Mouse (Mus musculus): ENCODE data around the gene Spata2l. TPM values are rescaled to one million over a fixed set of nuclear protein-coding genes. Genes with fewer than 3 reads are reported as not detected.

Spata2l gene
- polyA plus RNA-seq, 1 experiment: 1.1 TPM

- TF ChIP-seq MAX (IDR thresholded peaks at IDR 0.05; ENCODE audit: low read depth): no peak
- no peak for TF ChIP-seq MYOG (IDR thresholded peaks at IDR 0.05; ENCODE audit: control insufficient read depth in 1 of 3, insufficient read depth in 1 of 3, insufficient read length in 2 of 3, low read depth in 2 of 3)
- TF ChIP-seq POLR2AphosphoS2 (IDR thresholded peaks at IDR 0.05; ENCODE audit: insufficient read length, low read depth): no peak
- TF ChIP-seq TCF12 (IDR thresholded peaks at IDR 0.05; ENCODE audit: insufficient read depth, poor library complexity, severe bottlenecking): no peak
- no peak for TF ChIP-seq E2F4 (IDR thresholded peaks at IDR 0.05; ENCODE audit: insufficient read depth)
- Histone ChIP-seq H3ac (ENCODE audit: control insufficient read depth, insufficient read length) (no peak overlapping the region), H3K27me3 (ENCODE audit: control insufficient read depth, insufficient read depth, insufficient read length) (no peaks in the 10 kb centered on the region), H3K4me2 (ENCODE audit: low read depth) (no peak overlapping the region), H3K36me3 (ENCODE audit: control insufficient read depth, insufficient read depth) (no peaks in the 10 kb centered on the region), H3K79me2 (ENCODE audit: control insufficient read depth, insufficient read depth) (no peaks in the 10 kb centered on the region), H3K4me3 (no peak overlapping the region)
Observed at GRCm38 (mm10) chr8:123279828-123280227, 43.8 kb upstream of the Spata2l start.

DNA sequence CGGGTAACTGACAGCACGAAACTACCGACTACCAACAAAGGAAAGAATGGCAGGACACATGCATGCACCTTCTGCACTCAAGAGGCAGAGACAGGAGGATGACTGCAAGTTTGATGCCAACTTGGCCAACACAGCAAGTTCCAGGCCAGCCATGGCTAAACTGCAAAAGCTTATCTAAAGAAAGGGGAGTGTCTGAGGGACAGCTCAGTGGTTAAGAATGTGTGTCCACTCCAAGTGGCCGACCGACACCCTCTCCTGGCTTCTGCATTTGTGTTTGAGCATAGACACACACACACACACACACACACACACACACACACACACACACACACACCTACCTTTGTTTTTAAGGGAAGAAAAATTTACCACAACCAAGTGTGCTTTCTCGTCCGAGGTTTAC, 42.4 kb upstream of the Spata2l start:
- Histone ChIP-seq H3K4me2 (ENCODE audit: low read depth) (no peak overlapping the region), H3K79me2 (ENCODE audit: control insufficient read depth, insufficient read depth) (no peaks in the 10 kb centered on the region), H3ac (ENCODE audit: control insufficient read depth, insufficient read length) (no peak overlapping the region), H3K4me3 (no peak overlapping the region), H3K36me3 (ENCODE audit: control insufficient read depth, insufficient read depth) (no peaks in the 10 kb centered on the region), H3K27me3 (ENCODE audit: control insufficient read depth, insufficient read depth, insufficient read length) (no peaks in the 10 kb centered on the region)
- TF ChIP-seq E2F4 (IDR thresholded peaks at IDR 0.05; ENCODE audit: insufficient read depth): no peak
- no peak for TF ChIP-seq TCF12 (IDR thresholded peaks at IDR 0.05; ENCODE audit: insufficient read depth, poor library complexity, severe bottlenecking)
- no peak for TF ChIP-seq POLR2AphosphoS2 (IDR thresholded peaks at IDR 0.05; ENCODE audit: insufficient read length, low read depth)
- no peak for TF ChIP-seq USF1 (IDR thresholded peaks at IDR 0.05; ENCODE audit: low read depth)
- no peak for TF ChIP-seq TCF3 (IDR thresholded peaks at IDR 0.05; ENCODE audit: insufficient read length, low read depth)
- no peak for TF ChIP-seq MYOD1 (IDR thresholded peaks at IDR 0.05; ENCODE audit: control insufficient read depth in 1 of 3, insufficient read length in 2 of 3, low read depth in 2 of 3)
- TF ChIP-seq MYOG (IDR thresholded peaks at IDR 0.05; ENCODE audit: control insufficient read depth in 1 of 3, insufficient read depth in 1 of 3, insufficient read length in 2 of 3, low read depth in 2 of 3): no peak
- TF ChIP-seq REST (IDR thresholded peaks at IDR 0.05; ENCODE audit: insufficient read depth, insufficient read length): no peak
- no peak for TF ChIP-seq MAX (IDR thresholded peaks at IDR 0.05; ENCODE audit: low read depth)

DNA sequence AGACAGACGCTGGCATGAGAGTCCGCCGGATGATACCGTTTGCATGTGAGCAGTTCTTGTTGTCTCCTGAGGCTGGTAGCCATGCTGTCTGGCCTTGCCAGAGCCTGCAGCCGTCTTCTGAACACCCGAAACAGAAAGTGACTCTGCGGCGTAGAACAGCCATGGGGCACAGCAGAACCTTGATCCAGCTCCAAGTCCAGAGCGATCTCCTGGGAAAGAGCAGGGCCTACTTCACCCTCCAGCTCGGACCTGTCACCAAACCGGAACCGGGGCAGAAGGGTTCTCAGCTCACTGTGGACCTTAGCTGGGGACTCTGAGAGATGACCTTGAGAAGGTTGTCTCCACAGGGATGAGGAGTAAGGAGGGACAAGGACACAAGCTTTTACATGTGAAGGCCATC, 39.1 kb upstream of the Spata2l start:
- no peaks in the 10 kb centered on the region for H3K27me3 ChIP-seq (ENCODE audit: control insufficient read depth, insufficient read depth, insufficient read length)
- H3K79me2 ChIP-seq (ENCODE audit: control insufficient read depth, insufficient read depth): no peaks in the 10 kb centered on the region
- TF ChIP-seq TCF12 (IDR thresholded peaks at IDR 0.05; ENCODE audit: insufficient read depth, poor library complexity, severe bottlenecking) (no peak), E2F4 (IDR thresholded peaks at IDR 0.05; ENCODE audit: insufficient read depth) (no peak), CEBPB (IDR thresholded peaks at IDR 0.05; ENCODE audit: insufficient read depth, poor library complexity, severe bottlenecking) (no peak), POLR2AphosphoS2 (IDR thresholded peaks at IDR 0.05; ENCODE audit: insufficient read length, low read depth) (no peak), MAX (IDR thresholded peaks at IDR 0.05; ENCODE audit: low read depth) (no peak), USF1 (IDR thresholded peaks at IDR 0.05; ENCODE audit: low read depth) (no peak), SRF (IDR thresholded peaks at IDR 0.05; ENCODE audit: control insufficient read depth, insufficient read length, low read depth) (no peak), MYOG (IDR thresholded peaks at IDR 0.05; ENCODE audit: control insufficient read depth in 1 of 3, insufficient read depth in 1 of 3, insufficient read length in 2 of 3, low read depth in 2 of 3) (no peak), REST (IDR thresholded peaks at IDR 0.05; ENCODE audit: insufficient read depth, insufficient read length) (no peak), POLR2A (IDR thresholded peaks at IDR 0.05; ENCODE audit: insufficient read length, low read depth) (no peak), TCF3 (IDR thresholded peaks at IDR 0.05; ENCODE audit: insufficient read length, low read depth) (no peak), MYOD1 (IDR thresholded peaks at IDR 0.05; ENCODE audit: control insufficient read depth in 1 of 3, insufficient read length in 2 of 3, low read depth in 2 of 3) (no peak)
- no peak overlapping the region for H3K4me3 ChIP-seq
- H3K36me3 ChIP-seq (ENCODE audit: control insufficient read depth, insufficient read depth): no peaks in the 10 kb centered on the region
- no peak overlapping the region for H3ac ChIP-seq (ENCODE audit: control insufficient read depth, insufficient read length)
- no peak overlapping the region for H3K4me2 ChIP-seq (ENCODE audit: low read depth)

DNA sequence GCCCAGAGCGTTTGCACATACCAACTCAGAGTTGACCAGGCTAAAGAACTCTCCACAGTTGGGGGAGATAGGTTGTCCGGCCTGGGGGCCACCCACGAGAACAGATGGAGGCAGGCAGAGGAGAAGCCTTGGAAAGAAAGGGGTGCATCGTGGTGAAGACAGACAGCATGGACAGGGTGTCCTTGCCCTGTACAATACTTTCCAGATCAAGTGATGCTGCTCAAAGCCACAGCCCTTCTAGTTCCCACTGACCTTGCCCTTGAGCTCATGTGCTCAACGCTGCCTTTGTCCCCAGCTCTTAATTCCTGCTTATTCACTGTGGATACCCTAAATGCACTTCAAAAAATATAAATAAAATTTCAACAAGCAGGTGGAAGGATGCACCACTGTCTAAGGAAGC, 38.4 kb upstream of the Spata2l start:
- Histone ChIP-seq H3K4me2 (ENCODE audit: low read depth) (no peak overlapping the region), H3K36me3 (ENCODE audit: control insufficient read depth, insufficient read depth) (no peaks in the 10 kb centered on the region), H3K79me2 (ENCODE audit: control insufficient read depth, insufficient read depth) (no peaks in the 10 kb centered on the region), H3ac (ENCODE audit: control insufficient read depth, insufficient read length) (no peak overlapping the region), H3K4me3 (no peak overlapping the region), H3K27me3 (ENCODE audit: control insufficient read depth, insufficient read depth, insufficient read length) (no peaks in the 10 kb centered on the region)
- no peak for TF ChIP-seq CEBPB (IDR thresholded peaks at IDR 0.05; ENCODE audit: insufficient read depth, poor library complexity, severe bottlenecking)
- TF ChIP-seq USF1 (IDR thresholded peaks at IDR 0.05; ENCODE audit: low read depth): no peak
- no peak for TF ChIP-seq REST (IDR thresholded peaks at IDR 0.05; ENCODE audit: insufficient read depth, insufficient read length)
- TF ChIP-seq TCF12 (IDR thresholded peaks at IDR 0.05; ENCODE audit: insufficient read depth, poor library complexity, severe bottlenecking): no peak
- no peak for TF ChIP-seq TCF3 (IDR thresholded peaks at IDR 0.05; ENCODE audit: insufficient read length, low read depth)
- no peak for TF ChIP-seq MYOD1 (IDR thresholded peaks at IDR 0.05; ENCODE audit: control insufficient read depth in 1 of 3, insufficient read length in 2 of 3, low read depth in 2 of 3)
- no peak for TF ChIP-seq SRF (IDR thresholded peaks at IDR 0.05; ENCODE audit: control insufficient read depth, insufficient read length, low read depth)
- no peak for TF ChIP-seq MAX (IDR thresholded peaks at IDR 0.05; ENCODE audit: low read depth)
- no peak for TF ChIP-seq POLR2AphosphoS2 (IDR thresholded peaks at IDR 0.05; ENCODE audit: insufficient read length, low read depth)
- no peak for TF ChIP-seq POLR2A (IDR thresholded peaks at IDR 0.05; ENCODE audit: insufficient read length, low read depth)

DNA sequence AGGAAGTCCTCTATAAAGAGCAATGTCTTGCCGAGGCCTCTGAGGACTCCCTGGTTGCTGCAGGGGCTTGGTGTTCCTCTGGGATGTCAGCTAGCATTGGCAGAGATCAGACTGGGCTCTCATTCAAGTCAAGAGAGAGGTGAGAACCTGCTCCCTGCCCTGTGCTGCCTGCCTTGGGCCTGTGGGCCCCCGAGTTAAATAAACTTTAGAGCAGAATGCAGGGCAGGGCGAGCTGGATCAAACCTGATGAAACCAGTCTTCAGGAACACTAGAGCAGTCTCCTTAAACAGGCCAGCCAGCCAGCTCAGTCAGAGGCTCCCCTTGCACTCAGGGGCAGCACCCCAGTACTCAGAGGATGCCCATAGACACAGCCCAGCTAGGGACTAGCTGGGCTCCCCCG, 35.9 kb upstream of the Spata2l start:
- no peak overlapping the region for H3K4me3 ChIP-seq
- no peaks in the 10 kb centered on the region for H3K36me3 ChIP-seq (ENCODE audit: control insufficient read depth, insufficient read depth)
- no peaks in the 10 kb centered on the region for H3K27me3 ChIP-seq (ENCODE audit: control insufficient read depth, insufficient read depth, insufficient read length)
- H3K79me2 ChIP-seq (ENCODE audit: control insufficient read depth, insufficient read depth): no peaks in the 10 kb centered on the region
- no peak overlapping the region for H3K4me2 ChIP-seq (ENCODE audit: low read depth)
- no peak overlapping the region for H3ac ChIP-seq (ENCODE audit: control insufficient read depth, insufficient read length)
- TF ChIP-seq REST (IDR thresholded peaks at IDR 0.05; ENCODE audit: insufficient read depth, insufficient read length) (no peak), TCF3 (IDR thresholded peaks at IDR 0.05; ENCODE audit: insufficient read length, low read depth) (no peak), POLR2AphosphoS2 (IDR thresholded peaks at IDR 0.05; ENCODE audit: insufficient read length, low read depth) (no peak), E2F4 (IDR thresholded peaks at IDR 0.05; ENCODE audit: insufficient read depth) (no peak), TCF12 (IDR thresholded peaks at IDR 0.05; ENCODE audit: insufficient read depth, poor library complexity, severe bottlenecking) (no peak), MYOG (IDR thresholded peaks at IDR 0.05; ENCODE audit: control insufficient read depth in 1 of 3, insufficient read depth in 1 of 3, insufficient read length in 2 of 3, low read depth in 2 of 3) (no peak), MAX (IDR thresholded peaks at IDR 0.05; ENCODE audit: low read depth) (no peak), USF1 (IDR thresholded peaks at IDR 0.05; ENCODE audit: low read depth) (no peak), SRF (IDR thresholded peaks at IDR 0.05; ENCODE audit: control insufficient read depth, insufficient read length, low read depth) (no peak), CEBPB (IDR thresholded peaks at IDR 0.05; ENCODE audit: insufficient read depth, poor library complexity, severe bottlenecking) (no peak), MYOD1 (IDR thresholded peaks at IDR 0.05; ENCODE audit: control insufficient read depth in 1 of 3, insufficient read length in 2 of 3, low read depth in 2 of 3) (no peak), POLR2A (IDR thresholded peaks at IDR 0.05; ENCODE audit: insufficient read length, low read depth) (no peak)
